Mouse (Mus musculus): Measurements from ENCODE around the gene Setd6.

DNA sequence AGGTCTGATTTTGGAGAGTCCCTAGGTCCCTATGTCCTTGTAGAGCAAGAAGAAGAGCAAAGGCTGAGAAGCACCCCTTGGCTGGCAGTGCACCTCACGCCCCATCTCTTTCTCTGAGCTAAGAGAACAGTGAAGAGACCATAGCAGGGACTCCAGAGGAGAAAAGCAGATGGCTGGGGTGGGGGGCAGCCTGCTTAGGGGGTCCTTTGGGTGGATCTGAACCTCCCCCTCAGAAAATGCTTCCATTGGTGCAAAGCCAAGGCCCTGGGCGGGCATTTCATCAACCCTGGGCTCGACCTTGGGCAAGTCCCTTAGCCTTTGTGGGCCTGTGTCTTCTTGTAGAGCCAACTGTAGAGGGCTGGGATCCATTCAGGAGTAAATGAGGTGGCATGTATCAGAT is 11.1 kb upstream of the Setd6 start:
- TF ChIP-seq CTCF (IDR thresholded peaks at IDR 0.05; ENCODE audit: low read depth) = no peak
- no peak for TF ChIP-seq EP300 (optimal IDR thresholded peaks at IDR 0.05)

All from stomach, postnatal 0 days (tissue).